Mouse (Mus musculus) lung, adult 2 months (tissue): ENCODE measurements around the gene Mycn.

Experiments used
- CTCF ChIP-seq: fragments of 200-500 bp; IDR thresholded peaks from 2 replicates; pipeline ENCODE4 v1.5.1; 2011; ENCODE audit warnings: mild to moderate bottlenecking, low read length, control low read depth; ENCODE audit not compliant: insufficient read depth
- POLR2A ChIP-seq: fragments of 200-500 bp; IDR thresholded peaks from 2 replicates; pipeline ENCODE4 v1.6.1; 2011; ENCODE audit warnings: low read depth, mild to moderate bottlenecking, control low read depth, low read length, borderline replicate concordance; ENCODE audit errors: extremely low read depth

GRCm38 (mm10) chr12:12932238-12932637, 9.5 kb downstream of the Mycn start:
- TF ChIP-seq POLR2A (no peak), CTCF (no peak)
